Mouse (Mus musculus) embryonic facial prominence, embryonic 14.5 days (tissue): ENCODE measurements around the gene Nmral1. TPM values are rescaled to one million over a fixed set of nuclear protein-coding genes. Genes with fewer than 3 reads are reported as not detected.

ENCODE experiments used
- ATAC-seq: fragments of 200-750 bp; cut with Nextera tagmentation; 2 replicates; pipeline ENCODE4 v1.8.0; 2017; ENCODE audit warnings: low read depth, moderate number of reproducible peaks, moderate TSS enrichment
- DNase-seq: peaks from one replicate; pipeline ENCODE4 v3.0.0-alpha.2; 2015; ENCODE audit warnings: low spot score
- H3K27ac ChIP-seq: fragments of 300-500 bp; sonication (generic); replicated peaks from 2 replicates; pipeline ENCODE4 v1.5.1; 2014; ENCODE audit warnings: low read depth, mild to moderate bottlenecking, low read length, moderate library complexity
- H3K27me3 ChIP-seq: fragments of 300-500 bp; sonication (generic); replicated peaks from 2 replicates; pipeline ENCODE4 v1.6.1; 2014; ENCODE audit warnings: low read length; ENCODE audit not compliant: control insufficient read depth, insufficient read depth
- H3K36me3 ChIP-seq: fragments of 300-500 bp; sonication (generic); 2 replicates; pipeline ENCODE4 v1.6.1; 2014; ENCODE audit warnings: low read length, mixed read lengths; ENCODE audit not compliant: control insufficient read depth, insufficient read depth
- H3K4me1 ChIP-seq: fragments of 300-500 bp; sonication (generic); 2 replicates; pipeline ENCODE4 v1.6.1; 2014; ENCODE audit warnings: antibody characterized with exemption, low read length; ENCODE audit not compliant: control insufficient read depth, insufficient read depth
- H3K4me2 ChIP-seq: fragments of 300-500 bp; sonication (generic); 2 replicates; pipeline ENCODE4 v1.6.1; 2014; ENCODE audit warnings: low read depth, mild to moderate bottlenecking, low read length, moderate library complexity, mixed read lengths
- H3K4me3 ChIP-seq: fragments of 300-500 bp; sonication (generic); 2 replicates; pipeline ENCODE4 v1.5.1; 2014; ENCODE audit warnings: low read depth, mild to moderate bottlenecking, low read length
- H3K9ac ChIP-seq: fragments of 300-500 bp; sonication (generic); 2 replicates; pipeline ENCODE4 v1.6.1; 2014; ENCODE audit warnings: low read depth, mild to moderate bottlenecking, low read length, moderate library complexity, mixed read lengths
- H3K9me3 ChIP-seq: fragments of 300-500 bp; sonication (generic); 2 replicates; pipeline ENCODE4 v1.6.1; 2016; ENCODE audit warnings: low read length; ENCODE audit not compliant: control insufficient read depth
- WGBS: fragments of 180-500 bp; shearing (Covaris S2); extraction: QIAGEN DNeasy Blood & Tissue Kit; methylation state at CpG from one replicate; pipeline ENCODE4 v1.1.7; 2014; 5-methylcytosine and 5-hydroxymethylcytosine counted together
- polyA plus RNA-seq: library from polyadenylated mRNA; unstranded; fragments of >200 nt; fragmentation: Nextera tagmentation; extraction: Ambion mirVana; gene quantifications from 2 replicates; pipeline ENCODE4 v1.2.1, GENCODE M21; 2014

Nmral1 gene
- polyA plus RNA-seq, 1 experiment from 2014 or later: 46.3 TPM

DNA sequence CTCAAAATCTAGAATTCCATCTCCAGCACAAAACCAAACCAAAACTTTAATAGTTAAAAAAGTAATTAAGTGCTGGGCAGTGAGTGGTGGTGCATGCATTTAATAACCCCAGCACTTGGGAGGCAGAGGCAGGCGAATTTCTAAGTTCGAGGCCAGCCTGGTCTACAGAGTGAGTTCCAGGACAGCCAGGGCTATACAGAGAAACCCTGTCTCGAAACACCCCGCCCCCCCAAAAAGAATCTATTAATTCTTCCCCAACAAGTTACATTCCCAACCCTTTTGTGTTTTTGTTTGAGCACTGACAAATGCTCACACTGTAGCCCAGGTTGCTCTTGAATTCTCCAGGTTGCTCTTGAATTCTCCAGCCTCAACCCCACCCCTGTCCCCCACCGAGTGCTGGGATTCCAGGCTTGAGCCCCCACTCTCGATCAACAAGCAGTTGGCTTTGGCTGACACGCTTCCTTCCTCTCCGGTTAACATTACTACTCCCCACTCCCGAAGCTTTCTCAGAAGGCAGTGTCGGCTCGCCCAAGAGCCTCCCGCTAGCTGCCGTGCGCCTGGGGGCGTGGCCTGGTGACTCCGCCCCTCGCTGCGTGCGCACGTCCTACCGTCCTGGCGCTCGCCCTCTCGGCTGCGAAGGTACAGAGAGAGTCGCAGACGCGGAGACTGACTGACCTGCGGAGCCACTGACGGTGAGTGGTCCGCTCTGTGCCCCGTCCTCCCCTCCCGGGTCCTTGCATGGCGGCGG, 6.8 kb upstream of the Nmral1 start, which contains the start of gene Hmox2:
TSS of gene Hmox2 (plus strand) at position 582 of the 748 bp plus-strand sequence.
- peaks cover 3% of the 10 kb centered on the region; the same call in 1 of the 2 replicates for H3K4me1 ChIP-seq
- peak within 1 kb of the TSS; percentile 70 for H3K4me3 ChIP-seq
- H3K27ac ChIP-seq: peak within 1 kb of the TSS; percentile 73
- DNase-seq: peak; percentile 94
- H3K9ac ChIP-seq: peak within 1 kb of the TSS; percentile 84
- H3K4me2 ChIP-seq: peak within 1 kb of the TSS; percentile 89
- 8% methylated on average over 21 of the region's 35 CpGs for WGBS
- peak; percentile 96 for ATAC-seq
- no peaks in the 10 kb centered on the region for H3K9me3 ChIP-seq
- H3K27me3 ChIP-seq: no peaks in the 10 kb centered on the region
- no peaks in the 10 kb centered on the region for H3K36me3 ChIP-seq

DNA sequence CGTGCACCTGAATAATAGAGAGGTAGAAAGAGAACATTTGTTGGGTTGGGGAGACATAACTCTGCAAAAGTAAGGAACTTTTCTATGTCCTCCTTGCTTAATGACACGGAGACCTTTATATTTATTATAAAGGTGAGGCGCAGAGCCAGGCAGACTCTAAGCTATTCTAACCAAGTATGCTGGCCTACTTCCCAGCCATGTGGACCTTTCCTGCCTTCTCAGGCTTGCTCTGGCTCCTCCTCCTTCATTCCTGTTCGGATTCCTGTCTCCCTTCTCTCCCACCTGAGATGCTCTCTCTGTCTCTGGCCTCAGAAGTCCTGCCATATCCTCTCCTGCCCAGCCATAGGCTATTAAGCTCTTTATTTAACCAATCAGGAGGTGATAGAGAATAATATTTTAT, 6.1 kb upstream of the Nmral1 start:
- WGBS: 69% methylated on average over 4 of the region's 4 CpGs
- ATAC-seq (no peak), DNase-seq (no peak)
- H3K27me3 ChIP-seq: no peaks in the 10 kb centered on the region
- H3K27ac ChIP-seq: no peak overlapping the region
- H3K4me1 ChIP-seq: peaks cover 3% of the 10 kb centered on the region; the same call in 1 of the 2 replicates
- 0 out of 2 replicates have a peak overlapping the region, but pooled peaks have one; percentile 70 for H3K4me3 ChIP-seq
- no peak overlapping the region for H3K4me2 ChIP-seq
- H3K9me3 ChIP-seq: no peaks in the 10 kb centered on the region
- H3K9ac ChIP-seq: no peak overlapping the region
- no peaks in the 10 kb centered on the region for H3K36me3 ChIP-seq

DNA sequence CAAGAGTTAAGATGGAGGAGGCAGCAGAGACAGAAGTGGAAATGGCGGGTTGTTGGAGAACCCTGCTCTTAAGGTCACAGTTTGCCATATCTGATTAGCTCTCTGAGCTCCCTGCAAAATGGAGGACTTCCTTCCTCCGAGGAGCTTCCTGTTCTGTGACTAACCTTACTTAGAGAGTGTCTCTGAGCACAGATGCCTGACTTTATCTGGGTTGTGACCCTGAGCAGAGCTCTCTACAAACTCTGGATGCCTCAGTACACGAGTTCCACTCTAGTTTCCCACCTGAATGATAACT, 3.7 kb upstream of the Nmral1 start:
- Histone ChIP-seq H3K9ac (no peak overlapping the region), H3K4me1 (peaks cover 3% of the 10 kb centered on the region; the same call in 1 of the 2 replicates), H3K9me3 (no peaks in the 10 kb centered on the region), H3K27ac (no peak overlapping the region), H3K4me3 (no peak overlapping the region), H3K4me2 (no peak overlapping the region), H3K27me3 (no peaks in the 10 kb centered on the region), H3K36me3 (no peaks in the 10 kb centered on the region)
- DNase-seq (no peak), ATAC-seq (no peak)
- 74% methylated on average over 3 of the region's 3 CpGs for WGBS

DNA sequence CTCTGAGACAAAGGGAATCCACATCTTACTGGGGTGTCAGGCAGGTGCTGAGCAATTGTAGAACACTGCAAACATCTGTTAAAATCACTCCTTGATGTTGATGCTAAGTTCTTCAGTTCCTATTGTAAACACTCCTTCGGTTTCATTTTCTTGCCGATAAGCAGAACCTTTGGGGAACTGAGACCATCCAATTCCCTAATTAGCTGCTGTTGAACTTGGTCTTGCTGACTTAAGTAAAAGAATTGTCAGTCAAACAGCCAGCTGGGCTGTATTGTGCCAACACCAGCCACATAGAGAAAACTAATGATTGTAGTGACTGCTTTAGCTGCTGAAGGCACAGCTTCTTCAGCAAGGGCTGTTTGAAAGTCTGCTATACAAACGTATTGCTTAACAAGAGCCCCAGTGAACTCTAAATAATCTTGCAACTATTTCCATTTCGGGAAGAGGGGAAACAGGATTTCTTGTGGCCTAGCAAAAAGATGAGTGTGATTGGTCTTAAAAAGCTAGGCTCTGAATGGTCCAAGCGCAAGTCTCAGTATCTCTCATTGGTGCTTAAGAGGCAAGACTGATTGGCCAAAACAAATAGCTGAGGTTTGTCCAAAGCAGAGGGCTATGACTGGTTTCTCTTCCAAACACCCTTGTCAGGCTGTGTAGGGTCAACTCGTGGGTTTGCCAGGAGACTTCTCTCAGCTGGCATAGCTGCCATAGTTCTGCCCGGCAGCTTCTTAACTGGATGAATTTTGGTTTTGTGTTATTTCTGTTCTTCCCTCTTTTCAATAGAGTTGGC, 3.2 kb upstream of the Nmral1 start:
- no peaks in the 10 kb centered on the region for H3K9me3 ChIP-seq
- no peaks in the 10 kb centered on the region for H3K27me3 ChIP-seq
- H3K9ac ChIP-seq: no peak overlapping the region
- H3K27ac ChIP-seq: no peak overlapping the region
- DNase-seq (peak; percentile 12), ATAC-seq (no peak)
- H3K4me3 ChIP-seq: no peak overlapping the region
- WGBS: 69% methylated on average over 7 of the region's 7 CpGs
- no peak overlapping the region for H3K4me2 ChIP-seq
- H3K4me1 ChIP-seq: no peaks in the 10 kb centered on the region
- H3K36me3 ChIP-seq: no peaks in the 10 kb centered on the region

DNA sequence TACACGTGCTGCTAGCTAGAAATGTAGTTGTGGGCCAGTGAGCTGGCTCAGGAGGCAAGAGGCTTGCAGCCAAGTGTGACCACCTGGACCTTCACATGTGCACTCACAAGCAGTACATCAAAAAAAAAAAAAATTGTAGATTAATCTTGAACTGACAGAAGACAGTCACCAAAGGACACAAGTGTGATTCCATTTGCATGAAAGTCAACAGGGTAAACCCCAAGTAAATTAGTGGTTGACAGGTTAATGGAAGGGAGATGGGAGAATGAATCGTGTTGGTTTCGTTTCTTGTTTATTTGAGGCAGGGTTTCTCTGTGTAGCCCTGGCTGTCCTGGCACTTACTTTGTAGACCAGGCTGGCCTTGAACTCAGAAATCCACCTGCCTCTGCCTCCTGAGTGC, 1.3 kb downstream of the Nmral1 start:
- Histone ChIP-seq H3K36me3 (peaks cover 25% of the 10 kb centered on the region; the same call in 1 of the 2 replicates), H3K4me1 (no peaks in the 10 kb centered on the region), H3K9ac (peak overlapping the region; percentile 80; the same call in 1 of the 2 replicates), H3K4me3 (peak overlapping the region; percentile 62), H3K9me3 (no peaks in the 10 kb centered on the region), H3K27ac (no peak overlapping the region), H3K27me3 (no peaks in the 10 kb centered on the region), H3K4me2 (peak overlapping the region; percentile 74)
- no peak for DNase-seq
- 64% methylated on average over 3 of the region's 3 CpGs for WGBS
- no peak for ATAC-seq

DNA sequence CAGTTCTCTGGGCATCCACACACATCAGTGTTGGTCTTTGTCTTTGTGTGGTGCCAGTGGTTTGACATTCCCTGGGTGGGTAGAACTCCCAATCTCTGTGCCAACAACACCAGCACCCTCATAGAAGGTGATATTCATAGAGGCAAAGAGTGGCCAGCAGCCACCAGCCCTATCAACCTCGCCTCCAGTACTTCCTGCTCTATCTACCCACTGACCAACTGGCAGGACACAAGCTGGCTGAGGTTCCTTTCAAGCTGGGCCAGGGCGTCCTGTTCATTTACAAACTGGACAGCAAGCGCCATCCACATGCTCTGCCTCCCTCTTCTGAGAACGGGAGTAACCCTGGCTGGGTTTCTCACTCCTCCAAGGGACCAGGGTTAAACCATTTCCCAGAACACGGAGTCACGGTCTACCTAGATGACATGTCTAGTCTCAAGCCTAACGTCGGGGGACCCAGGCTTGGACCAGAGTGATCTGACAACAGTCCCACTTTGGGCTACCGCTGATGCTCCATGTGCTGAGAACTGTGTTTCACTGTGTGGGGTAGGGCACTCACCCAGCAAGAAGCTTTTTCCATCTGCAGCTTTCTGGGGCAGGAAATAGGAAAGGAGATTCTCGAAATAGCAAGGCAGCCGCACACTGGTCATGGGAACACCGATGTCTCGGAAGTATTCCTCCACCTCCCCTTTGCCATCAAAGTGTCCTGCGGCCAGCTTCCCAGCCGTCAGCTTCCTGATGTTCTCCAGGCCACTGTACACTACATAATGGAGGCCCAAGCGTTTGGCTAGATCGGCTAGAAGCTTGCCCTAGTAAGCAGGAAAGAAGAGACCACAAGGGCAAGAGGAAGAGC, 5.1 kb downstream of the Nmral1 start:
- Histone ChIP-seq H3K4me3 (no peak overlapping the region), H3K4me2 (no peak overlapping the region), H3K9me3 (no peaks in the 10 kb centered on the region), H3K4me1 (no peaks in the 10 kb centered on the region), H3K9ac (no peak overlapping the region), H3K27me3 (no peaks in the 10 kb centered on the region), H3K27ac (no peak overlapping the region), H3K36me3 (peaks cover 57% of the 10 kb centered on the region)
- WGBS: 93% methylated on average over 17 of the region's 17 CpGs
- ATAC-seq: no peak
- no peak for DNase-seq

DNA sequence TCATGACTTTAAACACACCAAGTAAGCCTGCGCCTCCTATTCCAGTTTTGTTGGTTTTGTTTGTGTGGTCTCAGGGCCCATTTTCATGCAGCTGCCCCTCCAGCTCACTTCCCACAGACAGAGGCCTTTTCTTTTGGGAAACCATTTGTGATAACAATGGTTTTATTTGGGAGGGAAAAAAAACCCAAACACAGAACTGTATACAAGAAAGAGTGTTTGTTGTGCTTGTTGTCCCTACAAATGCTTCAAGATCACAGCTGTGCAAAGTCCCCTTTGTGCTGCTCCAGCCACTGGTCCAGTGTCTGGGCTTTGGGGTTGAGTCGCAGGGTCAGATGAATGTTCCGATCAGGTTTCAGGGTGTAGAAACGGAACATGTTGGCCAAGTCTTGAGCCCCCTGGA, 8.0 kb downstream of the Nmral1 start:
- H3K4me1 ChIP-seq: no peaks in the 10 kb centered on the region
- H3K27ac ChIP-seq: no peak overlapping the region
- 94% methylated on average over 4 of the region's 4 CpGs for WGBS
- DNase-seq: no peak
- no peak for ATAC-seq
- no peak overlapping the region for H3K4me2 ChIP-seq
- H3K9me3 ChIP-seq: no peaks in the 10 kb centered on the region
- H3K9ac ChIP-seq: no peak overlapping the region
- H3K4me3 ChIP-seq: no peak overlapping the region
- no peaks in the 10 kb centered on the region for H3K27me3 ChIP-seq
- H3K36me3 ChIP-seq: peaks cover 86% of the 10 kb centered on the region

DNA sequence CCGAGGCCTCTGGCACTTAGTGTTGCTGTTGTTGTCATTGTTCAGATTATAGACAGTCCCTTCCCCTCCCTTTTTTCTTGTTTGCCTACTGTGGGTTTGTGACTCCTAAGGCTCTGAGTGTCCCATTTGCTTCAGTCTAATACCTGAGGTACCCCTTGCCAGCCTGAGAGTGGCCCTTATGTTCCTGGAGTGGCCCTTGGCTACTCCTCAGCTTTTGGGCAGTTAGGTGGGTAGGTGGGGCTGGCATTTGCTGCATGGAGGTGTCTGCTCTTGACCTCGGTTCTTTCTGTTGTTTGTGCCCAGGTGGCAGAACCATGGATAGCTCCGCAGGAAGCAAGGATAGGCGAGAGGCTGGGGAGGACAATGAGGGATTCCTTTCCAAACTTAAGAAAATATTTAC, 13.6 kb downstream of the Nmral1 start:
- Histone ChIP-seq H3K9ac (no peak overlapping the region), H3K4me3 (no peak overlapping the region), H3K4me1 (no peaks in the 10 kb centered on the region), H3K27ac (no peak overlapping the region), H3K9me3 (no peaks in the 10 kb centered on the region), H3K4me2 (no peak overlapping the region), H3K36me3 (peaks cover 93% of the 10 kb centered on the region), H3K27me3 (no peaks in the 10 kb centered on the region)
- no peak for DNase-seq
- ATAC-seq: no peak
- WGBS: 68% methylated on average over 4 of the region's 4 CpGs
